In genomic region chr9:51608158-51608557, GRCm38 (mm10) we compare ENCODE assay signal across 21 mouse cellular contexts.
"Had no signal": no experiment of that assay in that cellular context is flagged by ENCODE, and none has a peak within 500 bp of the region (broad histone marks: within the 10 kb centered on the region; RNA-seq: fewer than 3 reads in every experiment).

No protein-coding gene starts in this region.

- ATAC-seq: intestine, postnatal 0 days; liver, postnatal 0 days; lung, postnatal 0 days had no signal

- H3K36me3 ChIP-seq: limb, embryonic 12.5 days; limb, embryonic 15.5 days; midbrain, embryonic 10.5 days; neural tube, embryonic 12.5 days; neural tube, embryonic 15.5 days had no signal

- H3K27ac ChIP-seq: limb, embryonic 12.5 days; limb, embryonic 15.5 days; liver, embryonic 14.5 days; midbrain, embryonic 10.5 days; neural tube, embryonic 12.5 days; neural tube, embryonic 15.5 days had no signal

- H3K9me3 ChIP-seq: limb, embryonic 12.5 days; limb, embryonic 15.5 days; megakaryocyte, embryonic 14.5 days; midbrain, embryonic 10.5 days; neural tube, embryonic 12.5 days; neural tube, embryonic 15.5 days had no signal

- H3K27me3 ChIP-seq: limb, embryonic 12.5 days; limb, embryonic 15.5 days; megakaryocyte, embryonic 14.5 days; neural tube, embryonic 12.5 days; neural tube, embryonic 15.5 days had no signal

- H3K4me2 ChIP-seq: limb, embryonic 12.5 days; limb, embryonic 15.5 days; liver, embryonic 11.5 days; lung, embryonic 14.5 days; neural tube, embryonic 12.5 days; neural tube, embryonic 15.5 days had no signal

- H3K4me3 ChIP-seq: limb, embryonic 12.5 days; limb, embryonic 15.5 days; megakaryocyte, embryonic 14.5 days; midbrain, embryonic 10.5 days; neural tube, embryonic 12.5 days; neural tube, embryonic 15.5 days had no signal

- H3K9ac ChIP-seq: limb, embryonic 12.5 days; limb, embryonic 15.5 days; liver, embryonic 14.5 days; liver, postnatal 0 days; lung, embryonic 14.5 days; neural tube, embryonic 12.5 days; neural tube, embryonic 15.5 days had no signal

- DNase-seq: kidney, adult 8-10 months; kidney, postnatal 14 days; kidney, postnatal 4 days; left cerebral cortex, postnatal 4 days; liver, postnatal 0 days; lung, embryonic 14.5 days; lung, postnatal 36 days; midbrain, embryonic 14.5 days; retina, postnatal 1 day; right cerebral cortex, postnatal 14 days; thymus, postnatal 25 days had no signal

- H3K4me1 ChIP-seq: limb, embryonic 12.5 days; limb, embryonic 15.5 days; megakaryocyte, embryonic 14.5 days; midbrain, embryonic 10.5 days; neural tube, embryonic 12.5 days; neural tube, embryonic 15.5 days had no signal
